Mouse (Mus musculus): Measurements from ENCODE around the gene Bend7. TPM values are rescaled to one million over a fixed set of nuclear protein-coding genes. Genes with fewer than 3 reads are reported as not detected.

The Bend7 gene
- polyA plus RNA-seq, 2 experiments, result 1.6 to 1.7 TPM

- ATAC-seq (ENCODE audit: low FRiP score, low read depth), result no peak
- WGBS, result 87% methylated on average over 7 of the region's 7 CpGs
- no peaks in the 10 kb centered on the region for H3K36me3 ChIP-seq (ENCODE audit: control insufficient read depth, insufficient read depth, low read length)
- no peak overlapping the region for H3K4me2 ChIP-seq (replicated peaks; ENCODE audit: low read depth, low read length, severe bottlenecking)
- no peak for DNase-seq (ENCODE audit: low spot score)
- H3K9ac ChIP-seq (ENCODE audit: low read depth, low read length, severe bottlenecking), result no peak overlapping the region
- H3K4me1 ChIP-seq (ENCODE audit: control insufficient read depth, insufficient read depth, low read length), result no peaks in the 10 kb centered on the region
- H3K27me3 ChIP-seq (ENCODE audit: control insufficient read depth, insufficient read depth, low read length), result no peaks in the 10 kb centered on the region
- H3K4me3 ChIP-seq (replicated peaks; ENCODE audit: low read length), result no peak overlapping the region
- TF ChIP-seq POLR2A (IDR thresholded peaks at IDR 0.05; ENCODE audit: borderline replicate concordance, extremely low read depth, insufficient read depth, insufficient read length), result no peak
- H3K27ac ChIP-seq (replicated peaks; ENCODE audit: low read depth, low read length), result no peak overlapping the region
- H3K9me3 ChIP-seq (ENCODE audit: control insufficient read depth, low read length), result no peaks in the 10 kb centered on the region
Observed at GRCm38 (mm10) chr2:4736095-4736797, 18.6 kb downstream of the Bend7 start.

- no peak for TF ChIP-seq POLR2A (IDR thresholded peaks at IDR 0.05; ENCODE audit: borderline replicate concordance, extremely low read depth, insufficient read depth, insufficient read length)
- Histone ChIP-seq H3K36me3 (ENCODE audit: control insufficient read depth, insufficient read depth, low read length) (no peaks in the 10 kb centered on the region), H3K4me3 (replicated peaks; ENCODE audit: low read length) (no peak overlapping the region), H3K4me1 (ENCODE audit: control insufficient read depth, insufficient read depth, low read length) (no peaks in the 10 kb centered on the region), H3K4me2 (replicated peaks; ENCODE audit: low read depth, low read length, severe bottlenecking) (no peak overlapping the region), H3K9ac (ENCODE audit: low read depth, low read length, severe bottlenecking) (no peak overlapping the region), H3K9me3 (ENCODE audit: control insufficient read depth, low read length) (no peaks in the 10 kb centered on the region), H3K27me3 (ENCODE audit: control insufficient read depth, insufficient read depth, low read length) (no peaks in the 10 kb centered on the region), H3K27ac (replicated peaks; ENCODE audit: low read depth, low read length) (no peak overlapping the region)
- DNase-seq (ENCODE audit: low spot score), result no peak
- WGBS, result 87% methylated on average over 4 of the region's 4 CpGs
- no peak for ATAC-seq (ENCODE audit: low FRiP score, low read depth)
Observed at GRCm38 (mm10) chr2:4736798-4737155, 19.1 kb downstream of the Bend7 start.

GRCm38 (mm10) chr2:4751918-4752317, 34.3 kb downstream of the Bend7 start:
- no peak overlapping the region for H3K4me3 ChIP-seq (replicated peaks; ENCODE audit: low read length)
- H3K4me1 ChIP-seq (ENCODE audit: control insufficient read depth, insufficient read depth, low read length), result no peaks in the 10 kb centered on the region
- H3K27me3 ChIP-seq (ENCODE audit: control insufficient read depth, insufficient read depth, low read length), result no peaks in the 10 kb centered on the region
- DNase-seq (ENCODE audit: low spot score), result no peak
- WGBS, result 87% methylated on average over 6 of the region's 6 CpGs
- no peaks in the 10 kb centered on the region for H3K36me3 ChIP-seq (ENCODE audit: control insufficient read depth, insufficient read depth, low read length)
- no peaks in the 10 kb centered on the region for H3K9me3 ChIP-seq (ENCODE audit: control insufficient read depth, low read length)
- H3K27ac ChIP-seq (replicated peaks; ENCODE audit: low read depth, low read length), result no peak overlapping the region
- H3K4me2 ChIP-seq (replicated peaks; ENCODE audit: low read depth, low read length, severe bottlenecking), result no peak overlapping the region
- H3K9ac ChIP-seq (ENCODE audit: low read depth, low read length, severe bottlenecking), result no peak overlapping the region
- ATAC-seq (ENCODE audit: low FRiP score, low read depth), result no peak
- TF ChIP-seq POLR2A (IDR thresholded peaks at IDR 0.05; ENCODE audit: borderline replicate concordance, extremely low read depth, insufficient read depth, insufficient read length), result no peak

DNA sequence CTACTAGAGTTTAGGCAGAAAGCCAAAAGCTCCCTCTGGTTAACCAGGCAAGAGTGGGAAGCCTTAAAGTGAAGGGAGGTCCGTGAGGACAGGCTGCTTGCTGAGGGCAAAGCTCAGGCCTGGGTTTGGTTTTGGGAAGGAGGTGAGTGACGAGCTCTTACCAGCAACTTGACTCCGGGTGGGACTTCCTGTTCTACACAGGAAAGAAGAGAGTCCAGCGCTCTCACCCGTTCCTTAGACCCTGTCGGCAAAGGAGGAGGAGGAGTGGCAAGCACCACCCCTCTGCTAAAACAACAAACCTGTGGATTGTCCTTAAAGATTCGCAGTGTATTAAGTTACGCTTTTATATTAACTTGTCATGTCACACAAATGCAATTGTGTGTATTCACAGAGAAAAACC, 38.1 kb downstream of the Bend7 start:
- DNase-seq (ENCODE audit: low spot score) (no peak), ATAC-seq (ENCODE audit: low FRiP score, low read depth) (no peak)
- no peaks in the 10 kb centered on the region for H3K27me3 ChIP-seq (ENCODE audit: control insufficient read depth, insufficient read depth, low read length)
- no peak overlapping the region for H3K4me2 ChIP-seq (replicated peaks; ENCODE audit: low read depth, low read length, severe bottlenecking)
- no peaks in the 10 kb centered on the region for H3K4me1 ChIP-seq (ENCODE audit: control insufficient read depth, insufficient read depth, low read length)
- no peak overlapping the region for H3K4me3 ChIP-seq (replicated peaks; ENCODE audit: low read length)
- no peaks in the 10 kb centered on the region for H3K36me3 ChIP-seq (ENCODE audit: control insufficient read depth, insufficient read depth, low read length)
- 84% methylated on average over 8 of the region's 8 CpGs for WGBS
- no peak overlapping the region for H3K9ac ChIP-seq (ENCODE audit: low read depth, low read length, severe bottlenecking)
- H3K27ac ChIP-seq (replicated peaks; ENCODE audit: low read depth, low read length), result no peak overlapping the region
- TF ChIP-seq POLR2A (IDR thresholded peaks at IDR 0.05; ENCODE audit: borderline replicate concordance, extremely low read depth, insufficient read depth, insufficient read length), result no peak
- H3K9me3 ChIP-seq (ENCODE audit: control insufficient read depth, low read length), result no peaks in the 10 kb centered on the region

- Histone ChIP-seq H3K27me3 (ENCODE audit: control insufficient read depth, insufficient read depth, low read length) (no peaks in the 10 kb centered on the region), H3K4me2 (replicated peaks; ENCODE audit: low read depth, low read length, severe bottlenecking) (no peak overlapping the region), H3K9me3 (ENCODE audit: control insufficient read depth, low read length) (no peaks in the 10 kb centered on the region), H3K4me3 (replicated peaks; ENCODE audit: low read length) (no peak overlapping the region), H3K36me3 (ENCODE audit: control insufficient read depth, insufficient read depth, low read length) (no peaks in the 10 kb centered on the region), H3K9ac (ENCODE audit: low read depth, low read length, severe bottlenecking) (no peak overlapping the region), H3K4me1 (ENCODE audit: control insufficient read depth, insufficient read depth, low read length) (no peaks in the 10 kb centered on the region), H3K27ac (replicated peaks; ENCODE audit: low read depth, low read length) (no peak overlapping the region)
- 81% methylated on average over 3 of the region's 3 CpGs for WGBS
- ATAC-seq (ENCODE audit: low FRiP score, low read depth) (no peak), DNase-seq (ENCODE audit: low spot score) (no peak)
- TF ChIP-seq POLR2A (IDR thresholded peaks at IDR 0.05; ENCODE audit: borderline replicate concordance, extremely low read depth, insufficient read depth, insufficient read length), result no peak
Observed at GRCm38 (mm10) chr2:4757218-4757617, 39.6 kb downstream of the Bend7 start.

Data from limb, embryonic 14.5 days (tissue).